Mouse (Mus musculus) liver, embryonic 16.5 days (tissue): Measurements from ENCODE around the gene BC028528. TPM values are rescaled to one million over a fixed set of nuclear protein-coding genes. Genes with fewer than 3 reads are reported as not detected.
A peak's percentile ranks its signal among the peaks of the same experiment; 100 is the strongest.

Experiments
- ATAC-seq: fragments of 200-750 bp; cut with Nextera tagmentation; 2 replicates; pipeline ENCODE4 v1.8.0; 2017; ENCODE audit warnings: low read depth, mild to moderate bottlenecking, moderate number of reproducible peaks, moderate library complexity
- H3K27ac ChIP-seq: fragments of 300-500 bp; sonication (generic); 2 replicates; pipeline ENCODE4 v1.5.1; 2014; ENCODE audit warnings: mild to moderate bottlenecking, low read length
- H3K27me3 ChIP-seq: fragments of 300-500 bp; sonication (generic); 2 replicates; pipeline ENCODE4 v1.6.1; 2014; ENCODE audit warnings: low read depth, low read length, mixed read lengths; ENCODE audit not compliant: control insufficient read depth, insufficient read depth
- H3K36me3 ChIP-seq: fragments of 300-500 bp; sonication (generic); 2 replicates; pipeline ENCODE4 v1.6.1; 2014; ENCODE audit warnings: mild to moderate bottlenecking; ENCODE audit not compliant: control insufficient read depth, insufficient read depth
- H3K4me1 ChIP-seq: fragments of 300-500 bp; sonication (generic); 2 replicates; pipeline ENCODE4 v1.6.1; 2014; ENCODE audit warnings: low read depth, low read length, mixed read lengths; ENCODE audit not compliant: control insufficient read depth
- H3K4me2 ChIP-seq: fragments of 300-500 bp; sonication (generic); 2 replicates; pipeline ENCODE4 v1.6.1; 2014; ENCODE audit warnings: low read depth, low read length, mixed read lengths
- H3K4me3 ChIP-seq: fragments of 300-500 bp; sonication (generic); 2 replicates; pipeline ENCODE4 v1.5.1; 2014; ENCODE audit warnings: low read depth, mild to moderate bottlenecking, low read length
- H3K9ac ChIP-seq: fragments of 300-500 bp; sonication (generic); 2 replicates; pipeline ENCODE4 v1.6.1; 2014; ENCODE audit warnings: low read depth, low read length
- H3K9me3 ChIP-seq: fragments of 300-500 bp; sonication (generic); replicated peaks from 2 replicates; pipeline ENCODE4 v1.6.1; 2016; ENCODE audit warnings: low read length; ENCODE audit not compliant: control insufficient read depth
- WGBS: fragments of 180-500 bp; shearing (Covaris S2); extraction: QIAGEN DNeasy Blood & Tissue Kit; methylation state at CpG from one replicate; pipeline ENCODE4 v1.1.7; 2014; ENCODE audit not compliant: insufficient replicate concordance; 5-methylcytosine and 5-hydroxymethylcytosine counted together
- polyA plus RNA-seq: library from polyadenylated mRNA; unstranded; fragments of >200 nt; fragmentation: Nextera tagmentation; extraction: Ambion mirVana; gene quantifications from 2 replicates; pipeline ENCODE4 v1.2.1, GENCODE M21; 2015

BC028528 gene
- 5.5 and 6.8 TPM in 2 replicates for polyA plus RNA-seq

DNA sequence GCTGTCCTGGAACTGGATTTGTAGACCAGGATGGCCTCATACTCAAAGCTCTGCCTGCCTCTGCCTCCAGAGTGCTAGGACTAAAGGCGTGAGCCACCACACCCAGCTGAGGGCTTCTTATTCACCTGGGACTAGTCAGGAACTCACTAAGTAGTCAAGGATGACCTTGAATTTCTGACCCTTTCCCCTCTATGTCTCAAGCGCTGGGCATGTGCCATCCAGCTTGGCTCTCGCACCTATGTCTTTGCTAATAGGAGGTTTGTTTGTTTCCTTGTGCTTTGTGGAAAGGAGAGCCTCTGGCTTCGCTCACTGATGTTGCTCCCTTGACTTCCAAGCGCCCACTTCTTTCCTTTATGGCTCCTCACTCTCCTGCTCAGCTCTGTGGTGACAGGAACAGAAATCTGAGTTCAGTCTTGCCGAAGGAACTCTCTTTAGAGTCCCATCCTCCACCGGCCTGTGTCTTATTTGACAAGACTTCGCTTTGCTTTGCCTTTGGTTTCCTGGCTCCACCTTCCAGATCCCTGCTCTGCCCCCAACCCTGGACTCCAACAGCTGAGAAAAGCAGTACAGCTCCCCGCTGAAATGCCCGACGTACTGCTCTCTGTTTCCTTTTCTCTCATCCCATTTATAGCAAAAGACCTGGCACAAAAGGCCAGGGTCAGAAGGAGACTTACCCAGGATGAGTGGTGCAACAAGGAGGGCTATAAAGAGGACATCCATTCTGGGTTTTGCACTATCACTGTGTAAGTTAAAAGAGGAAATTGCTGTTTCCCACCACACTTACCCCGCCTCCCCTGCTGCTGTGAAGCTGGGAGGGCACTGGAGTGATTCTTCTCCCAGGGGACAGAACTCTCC is at the start of gene BC028528:
BC028528 (minus strand) TSS at position 795 of the 855 bp plus-strand sequence.
- Histone ChIP-seq H3K27me3 (no peaks in the 10 kb centered on the region), H3K9ac (peak within 1 kb of the TSS; percentile 28; the same call in 1 of the 2 replicates), H3K4me3 (peak within 1 kb of the TSS; percentile 34), H3K27ac (peak within 1 kb of the TSS; percentile 58), H3K9me3 (no peaks in the 10 kb centered on the region), H3K36me3 (no peaks in the 10 kb centered on the region), H3K4me2 (peak within 1 kb of the TSS; percentile 22), H3K4me1 (peaks cover 26% of the 10 kb centered on the region)
- 20% methylated on average over 12 of the region's 12 CpGs for WGBS
- no peak for ATAC-seq

DNA sequence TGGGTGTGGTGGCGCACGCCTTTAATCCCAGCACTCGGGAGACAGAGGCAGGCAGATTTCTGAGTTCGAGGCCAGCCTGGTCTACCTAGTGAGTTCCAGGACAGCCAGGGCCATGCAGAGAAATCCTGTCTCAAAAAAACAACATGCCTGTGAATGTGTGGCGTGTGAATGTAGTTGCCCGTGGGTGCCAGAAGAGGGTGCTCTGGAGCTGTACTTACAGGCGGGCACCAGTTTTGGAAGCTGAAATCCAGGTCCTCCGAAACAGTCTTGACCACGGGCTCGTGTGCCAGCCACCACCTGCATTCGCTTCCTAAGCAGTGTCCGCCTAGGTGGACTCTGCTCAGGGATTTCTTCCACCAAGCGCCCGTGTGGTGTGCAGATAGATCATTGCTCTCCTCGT is 47.0 kb upstream of the BC028528 start:
- no peaks in the 10 kb centered on the region for H3K4me1 ChIP-seq
- no peak overlapping the region for H3K4me3 ChIP-seq
- no peak for ATAC-seq
- no peaks in the 10 kb centered on the region for H3K9me3 ChIP-seq
- no peak overlapping the region for H3K9ac ChIP-seq
- H3K27ac ChIP-seq: no peak overlapping the region
- no peak overlapping the region for H3K4me2 ChIP-seq
- peaks cover 86% of the 10 kb centered on the region for H3K36me3 ChIP-seq
- 82% methylated on average over 15 of the region's 15 CpGs for WGBS
- H3K27me3 ChIP-seq: no peaks in the 10 kb centered on the region

DNA sequence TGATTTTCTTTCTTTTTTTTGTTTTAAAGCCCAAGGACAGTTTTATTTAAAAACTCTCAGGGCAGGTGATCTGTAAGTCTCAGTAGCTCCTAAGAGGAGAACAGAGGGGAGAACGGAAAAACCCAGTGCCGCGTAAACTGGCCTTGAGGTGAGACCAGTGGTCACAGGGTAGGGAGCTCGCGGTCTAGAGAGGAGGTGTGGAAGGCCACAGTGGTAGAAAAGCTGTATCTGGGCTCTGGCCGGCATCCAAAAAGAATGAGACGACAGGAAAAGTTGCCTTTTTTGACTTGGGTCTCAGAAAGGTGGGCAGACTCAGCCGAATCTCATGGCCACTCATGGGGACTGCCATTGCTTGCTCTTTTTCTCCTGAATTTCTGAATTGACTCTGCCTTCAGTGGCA is 46.4 kb upstream of the BC028528 start:
- H3K4me2 ChIP-seq: no peak overlapping the region
- H3K27ac ChIP-seq: no peak overlapping the region
- no peaks in the 10 kb centered on the region for H3K27me3 ChIP-seq
- H3K9me3 ChIP-seq: no peaks in the 10 kb centered on the region
- H3K9ac ChIP-seq: no peak overlapping the region
- ATAC-seq: no peak
- no peak overlapping the region for H3K4me3 ChIP-seq
- no peaks in the 10 kb centered on the region for H3K4me1 ChIP-seq
- WGBS: 95% methylated on average over 8 of the region's 8 CpGs
- H3K36me3 ChIP-seq: peaks cover 88% of the 10 kb centered on the region

DNA sequence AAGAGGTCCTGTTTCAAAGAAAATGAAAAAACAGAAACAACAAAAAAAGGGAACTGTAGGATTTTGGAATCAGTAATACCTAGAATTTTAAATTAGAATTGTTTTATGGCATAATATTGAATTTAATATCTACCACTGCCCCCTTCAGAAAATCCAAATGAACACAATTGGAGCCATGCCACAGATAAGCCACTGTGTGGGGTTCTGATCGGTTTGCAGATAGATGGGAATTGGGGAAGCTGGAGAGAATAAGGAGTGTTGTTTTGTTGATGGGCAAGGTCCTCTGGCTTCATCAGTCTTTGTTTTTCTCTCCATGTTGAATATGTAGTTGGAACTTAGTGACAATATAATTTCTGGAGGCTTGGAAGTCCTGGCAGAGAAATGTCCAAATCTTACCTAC is 42.6 kb upstream of the BC028528 start:
- WGBS: 77% methylated on average over 1 of the region's 1 CpGs
- ATAC-seq: no peak
- peaks cover 20% of the 10 kb centered on the region for H3K4me1 ChIP-seq
- peaks cover 54% of the 10 kb centered on the region for H3K36me3 ChIP-seq
- H3K4me2 ChIP-seq: no peak overlapping the region
- H3K27me3 ChIP-seq: no peaks in the 10 kb centered on the region
- no peak overlapping the region for H3K4me3 ChIP-seq
- no peaks in the 10 kb centered on the region for H3K9me3 ChIP-seq
- no peak overlapping the region for H3K27ac ChIP-seq
- H3K9ac ChIP-seq: no peak overlapping the region

DNA sequence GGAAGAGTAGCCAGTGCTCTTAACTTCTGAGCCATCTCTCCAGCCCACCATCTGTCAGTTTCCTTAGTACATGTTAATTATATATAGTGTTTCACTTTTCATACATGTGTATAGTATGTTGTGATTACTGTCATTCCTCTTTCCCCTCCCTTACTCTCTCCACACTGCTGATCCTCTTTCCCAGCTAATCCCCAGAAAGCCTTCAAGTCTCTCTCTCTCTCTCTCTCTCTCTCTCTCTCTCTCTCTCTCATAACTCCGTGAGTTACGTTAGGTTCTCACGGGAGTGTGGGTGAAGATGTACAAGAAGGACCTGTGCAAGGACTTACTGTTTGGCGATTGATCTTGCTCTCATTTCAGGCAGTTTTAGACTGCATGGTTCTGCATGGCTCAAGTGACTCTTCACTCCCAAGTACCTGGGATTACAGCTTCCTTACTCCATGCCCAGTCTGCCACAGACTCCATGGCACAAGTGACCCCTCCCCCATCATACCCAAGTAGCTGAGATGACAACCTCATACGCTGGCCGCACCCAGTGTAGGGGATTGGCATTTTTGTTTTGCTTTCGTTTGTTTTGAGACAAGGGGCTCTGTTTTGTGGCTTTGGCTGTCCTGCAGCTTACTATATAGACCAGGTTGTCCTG is 41.4 kb upstream of the BC028528 start:
- peaks cover 41% of the 10 kb centered on the region for H3K36me3 ChIP-seq
- no peak overlapping the region for H3K27ac ChIP-seq
- no peaks in the 10 kb centered on the region for H3K27me3 ChIP-seq
- H3K4me3 ChIP-seq: no peak overlapping the region
- ATAC-seq: no peak
- H3K9me3 ChIP-seq: no peaks in the 10 kb centered on the region
- peaks cover 23% of the 10 kb centered on the region for H3K4me1 ChIP-seq
- no peak overlapping the region for H3K9ac ChIP-seq
- 90% methylated on average over 7 of the region's 7 CpGs for WGBS
- no peak overlapping the region for H3K4me2 ChIP-seq

DNA sequence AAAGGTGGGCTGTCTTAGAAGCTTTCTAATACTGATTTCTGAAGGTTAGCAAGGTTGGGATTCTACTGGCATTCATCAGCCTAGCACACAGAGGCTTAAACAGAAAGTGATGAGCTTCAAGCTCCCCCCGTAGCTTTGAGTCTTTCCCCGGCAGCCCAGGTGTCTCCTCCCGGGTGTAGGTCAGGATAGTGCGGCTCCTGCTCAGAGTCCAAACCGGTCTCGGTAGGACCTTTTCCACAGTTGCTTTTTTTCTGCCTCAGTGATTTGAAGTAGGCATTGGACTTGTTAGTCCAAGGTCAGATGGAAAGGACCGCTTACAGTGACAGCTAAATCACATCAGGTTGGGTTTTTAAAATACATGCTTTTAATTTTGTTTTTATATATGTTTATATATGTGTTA is 40.8 kb upstream of the BC028528 start:
- no peak for ATAC-seq
- no peak overlapping the region for H3K4me2 ChIP-seq

DNA sequence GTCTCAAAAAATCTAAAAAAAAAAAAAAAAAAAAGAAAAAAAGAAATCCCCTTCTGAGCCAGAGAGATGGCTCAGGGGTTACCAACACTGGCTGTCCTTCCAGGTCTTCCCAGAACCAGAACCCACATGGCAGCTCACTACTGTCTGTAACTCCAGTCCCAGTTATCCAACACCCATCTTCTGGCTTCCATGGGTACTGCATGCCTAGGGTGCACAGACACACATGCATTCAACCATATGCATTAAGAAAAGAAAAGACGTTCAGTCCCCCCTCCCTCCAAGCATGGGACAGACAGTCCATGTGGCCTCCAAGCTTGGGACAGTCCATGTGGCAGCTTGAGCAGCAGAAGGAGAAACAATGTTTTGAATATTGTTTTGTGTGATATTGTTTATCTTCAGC is 40.4 kb upstream of the BC028528 start:
- no peak overlapping the region for H3K4me2 ChIP-seq
- peaks cover 26% of the 10 kb centered on the region for H3K4me1 ChIP-seq
- no peak overlapping the region for H3K9ac ChIP-seq
- ATAC-seq: no peak
- H3K4me3 ChIP-seq: no peak overlapping the region
- peaks cover 31% of the 10 kb centered on the region for H3K36me3 ChIP-seq
- no peak overlapping the region for H3K27ac ChIP-seq
- H3K27me3 ChIP-seq: no peaks in the 10 kb centered on the region
- no peaks in the 10 kb centered on the region for H3K9me3 ChIP-seq
- WGBS: 59% methylated on average over 1 of the region's 1 CpGs

More for the DNA sequence above, 40.8 kb upstream of the BC028528 start:
- no peak overlapping the region for H3K4me3 ChIP-seq
- H3K27me3 ChIP-seq: no peaks in the 10 kb centered on the region
- H3K9ac ChIP-seq: no peak overlapping the region
- H3K27ac ChIP-seq: no peak overlapping the region
- no peaks in the 10 kb centered on the region for H3K9me3 ChIP-seq
- peaks cover 35% of the 10 kb centered on the region for H3K36me3 ChIP-seq
- WGBS: 79% methylated on average over 7 of the region's 7 CpGs
- H3K4me1 ChIP-seq: peaks cover 26% of the 10 kb centered on the region

DNA sequence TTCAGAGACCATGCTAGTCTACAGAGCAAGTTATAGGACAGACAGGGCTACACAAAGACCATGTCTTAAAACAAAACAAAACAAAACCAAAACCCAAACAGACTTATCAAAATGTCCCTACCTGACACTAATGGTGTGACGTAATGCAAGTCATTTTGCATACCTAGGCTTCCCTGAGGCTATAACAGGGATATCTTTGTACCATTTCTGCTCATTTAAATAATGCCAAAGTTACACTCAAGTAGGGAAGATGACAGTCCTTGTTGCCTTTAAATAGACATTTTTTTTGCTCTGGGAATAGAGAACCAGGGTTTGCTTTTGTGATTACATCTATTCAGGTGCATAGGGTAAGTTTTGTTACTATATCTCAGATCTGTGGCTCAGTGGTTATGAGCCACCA is 39.7 kb upstream of the BC028528 start:
- Histone ChIP-seq H3K27ac (no peak overlapping the region), H3K4me1 (peaks cover 26% of the 10 kb centered on the region), H3K9me3 (no peaks in the 10 kb centered on the region), H3K9ac (no peak overlapping the region; the same call in 1 of the 2 replicates), H3K36me3 (peaks cover 24% of the 10 kb centered on the region), H3K27me3 (no peaks in the 10 kb centered on the region), H3K4me2 (peak overlapping the region; percentile 74), H3K4me3 (peak overlapping the region; percentile 94; the same call in 1 of the 2 replicates)
- ATAC-seq: no peak
- 78% methylated on average over 1 of the region's 1 CpGs for WGBS

DNA sequence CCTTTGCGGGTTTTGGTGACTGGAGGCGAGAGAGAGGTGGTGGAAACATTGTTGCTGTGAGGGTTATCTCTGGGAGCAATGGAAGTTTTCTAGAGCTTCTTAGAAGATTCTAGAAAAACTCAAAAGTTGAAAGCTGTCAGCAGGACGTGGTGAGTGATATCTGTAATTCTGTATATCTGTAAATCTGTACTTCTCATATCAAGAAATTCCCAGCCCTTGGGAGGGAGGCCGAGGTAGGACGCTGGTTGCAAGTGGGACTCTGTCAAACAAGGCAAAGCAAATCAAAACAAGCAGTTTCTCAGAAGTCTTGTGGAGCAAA is 38.6 kb upstream of the BC028528 start:
- Histone ChIP-seq H3K27me3 (no peaks in the 10 kb centered on the region), H3K4me3 (peak overlapping the region; percentile 94), H3K4me2 (peak overlapping the region; percentile 74), H3K9ac (peak overlapping the region; percentile 98), H3K9me3 (no peaks in the 10 kb centered on the region), H3K27ac (peak overlapping the region; percentile 90), H3K36me3 (peaks cover 20% of the 10 kb centered on the region), H3K4me1 (peaks cover 26% of the 10 kb centered on the region)
- WGBS: 1% methylated on average over 5 of the region's 5 CpGs
- ATAC-seq: no peak
